Mouse (Mus musculus) myocyte (in vitro differentiated cells): ENCODE results near the gene Ubash3b.

ENCODE experiments used
- MYOG ChIP-seq, 3 experiments: IDR thresholded peaks; one replicate each; pipeline ENCODE4 v1.6.1; 2011; ENCODE audit warnings: control low read depth in 2 of 3, low read depth in 2 of 3, mild to moderate bottlenecking in 2 of 3; ENCODE audit not compliant: insufficient read length in 2 of 3, control insufficient read depth in 1 of 3, insufficient read depth in 1 of 3
- POLR2A ChIP-seq: IDR thresholded peaks from one replicate; pipeline ENCODE4 v1.6.1; 2011; ENCODE audit warnings: low read depth, mild to moderate bottlenecking, control low read depth, moderate library complexity; ENCODE audit not compliant: insufficient read length
- TCF12 ChIP-seq: IDR thresholded peaks from one replicate; pipeline ENCODE4 v1.6.1; 2011; ENCODE audit warnings: mild to moderate bottlenecking, control low read depth; ENCODE audit not compliant: poor library complexity, insufficient read depth, severe bottlenecking

- TF ChIP-seq POLR2A (no peak), TCF12 (no peak), MYOG (IDR thresholded peaks at IDR 0.05; ENCODE audit: control insufficient read depth in 1 of 3, insufficient read depth in 1 of 3, insufficient read length in 2 of 3, low read depth in 2 of 3) (peak in 1 of 3 experiments; percentile 18)
Measured at GRCm38 (mm10) chr9:41136691-41137467, 24.6 kb downstream of the Ubash3b start.
